Mouse (Mus musculus) cortical plate, adult 2 months (tissue): ENCODE measurements around the gene Akap9.
"Not testable (repeated sequence)": the region's sequence is repeated elsewhere in the genome, so short reads cannot be mapped to it uniquely, and the experiment has no call there.

Source experiments
- CTCF ChIP-seq: fragments of 200-500 bp; IDR thresholded peaks from 2 replicates; pipeline ENCODE4 v1.5.1; 2011; ENCODE audit warnings: mild to moderate bottlenecking, control low read depth, low read length; ENCODE audit not compliant: insufficient read depth; ENCODE audit errors: extremely low read depth
- POLR2A ChIP-seq: fragments of 200-500 bp; IDR thresholded peaks from 2 replicates; pipeline ENCODE4 v1.6.1; 2011; ENCODE audit warnings: mild to moderate bottlenecking, low read length, control low read depth; ENCODE audit not compliant: insufficient read depth; ENCODE audit errors: extremely low read depth

- not testable (repeated sequence) for TF ChIP-seq CTCF, POLR2A
Measured at GRCm38 (mm10) chr5:4017646-4018045, 89.8 kb downstream of the Akap9 start.
